Mouse (Mus musculus): Measurements from ENCODE around the gene Hnrnpr.

The Hnrnpr gene

GRCm38 (mm10) chr4:136310229-136311041 lies at the start of gene Hnrnpr:
Hnrnpr (plus strand) TSS chr4:136310942.
- DNase-seq (ENCODE audit: low spot score in 2 of 2) = peak; percentile 97

- no peak for DNase-seq (ENCODE audit: low spot score in 2 of 2)
Measured at GRCm38 (mm10) chr4:136261912-136262311, 48.8 kb upstream of the Hnrnpr start.

DNA sequence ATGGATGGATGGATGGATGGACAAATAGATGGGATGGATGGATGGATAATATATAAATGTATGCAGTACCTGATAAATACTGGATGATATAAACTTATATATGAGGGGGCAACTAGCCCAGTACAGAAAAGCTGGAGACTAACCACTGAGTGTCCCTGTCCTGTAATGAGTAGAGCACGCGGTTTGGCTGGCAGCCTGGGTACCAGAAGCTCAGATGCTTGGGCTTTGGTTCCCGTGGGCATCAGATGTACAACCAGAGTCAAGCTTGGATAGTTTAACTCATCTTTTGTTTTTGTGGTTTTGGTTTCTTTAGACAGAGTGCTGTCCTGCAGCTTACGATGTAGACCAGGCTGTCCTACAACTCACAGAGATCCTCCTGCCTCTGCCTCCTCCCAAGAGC lies 47.2 kb upstream of the Hnrnpr start:
- no peak for DNase-seq (ENCODE audit: low spot score in 2 of 2)

DNA sequence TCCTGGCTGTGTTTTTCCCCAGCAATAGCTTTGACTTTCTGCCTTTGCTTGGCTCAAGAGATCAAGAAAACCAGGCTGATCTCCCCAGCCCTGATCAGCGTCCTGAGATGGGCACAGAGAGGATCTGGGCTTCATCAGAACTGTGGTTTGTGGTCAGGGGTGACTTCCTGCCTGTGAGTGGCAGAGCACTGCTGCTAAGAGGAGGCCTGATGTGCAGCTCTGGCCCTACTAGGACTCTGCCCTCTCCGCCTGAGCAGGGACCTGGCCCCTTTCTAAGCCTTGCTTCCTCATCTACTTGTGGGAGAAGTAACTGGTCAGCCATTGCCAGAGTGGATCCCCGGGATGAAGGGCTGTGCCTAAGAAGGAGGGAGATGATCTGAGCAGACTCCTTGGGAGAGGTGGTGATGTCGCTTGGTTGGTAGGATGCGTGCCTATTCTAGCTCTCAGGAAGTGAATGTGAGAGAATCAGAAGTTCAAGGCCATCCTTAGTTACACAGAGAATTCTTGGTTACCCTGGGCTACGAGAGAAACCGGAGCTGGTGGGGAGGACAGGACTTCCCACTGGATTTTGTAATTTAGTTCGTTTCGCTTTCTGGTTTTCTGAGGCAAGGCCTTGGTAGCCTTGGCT lies 43.9 kb upstream of the Hnrnpr start:
- no peak for DNase-seq (ENCODE audit: low spot score in 2 of 2)

- no peak for DNase-seq (ENCODE audit: low spot score in 2 of 2)
Measured at GRCm38 (mm10) chr4:136268912-136269311, 41.8 kb upstream of the Hnrnpr start.

GRCm38 (mm10) chr4:136270648-136271047 lies 40.1 kb upstream of the Hnrnpr start:
- DNase-seq (ENCODE audit: low spot score in 2 of 2) = no peak

- DNase-seq (ENCODE audit: low spot score in 2 of 2) = no peak
Measured at GRCm38 (mm10) chr4:136281097-136281496, 29.6 kb upstream of the Hnrnpr start.

DNA sequence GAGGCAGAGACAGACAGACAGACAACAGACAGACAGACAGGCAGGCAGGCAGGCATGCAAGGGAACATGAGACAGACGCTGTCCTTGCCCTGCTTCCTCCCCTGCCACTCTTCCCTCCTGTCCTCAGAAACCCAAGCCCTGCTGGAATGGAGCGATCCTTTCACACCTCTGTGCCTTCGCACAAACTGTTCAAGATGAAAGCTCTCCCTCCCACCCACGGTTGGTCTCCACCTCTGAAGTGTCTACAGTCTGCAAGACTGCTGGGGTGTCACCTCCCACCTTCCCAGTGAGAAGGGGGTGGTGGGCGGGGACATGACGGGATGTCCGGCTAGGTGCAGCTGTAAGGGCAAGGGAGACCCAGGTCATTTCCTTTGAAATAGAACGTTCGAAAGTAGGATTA lies 29.1 kb upstream of the Hnrnpr start:
- peak; percentile 66 to 82 for DNase-seq (ENCODE audit: low spot score in 2 of 2)

DNA sequence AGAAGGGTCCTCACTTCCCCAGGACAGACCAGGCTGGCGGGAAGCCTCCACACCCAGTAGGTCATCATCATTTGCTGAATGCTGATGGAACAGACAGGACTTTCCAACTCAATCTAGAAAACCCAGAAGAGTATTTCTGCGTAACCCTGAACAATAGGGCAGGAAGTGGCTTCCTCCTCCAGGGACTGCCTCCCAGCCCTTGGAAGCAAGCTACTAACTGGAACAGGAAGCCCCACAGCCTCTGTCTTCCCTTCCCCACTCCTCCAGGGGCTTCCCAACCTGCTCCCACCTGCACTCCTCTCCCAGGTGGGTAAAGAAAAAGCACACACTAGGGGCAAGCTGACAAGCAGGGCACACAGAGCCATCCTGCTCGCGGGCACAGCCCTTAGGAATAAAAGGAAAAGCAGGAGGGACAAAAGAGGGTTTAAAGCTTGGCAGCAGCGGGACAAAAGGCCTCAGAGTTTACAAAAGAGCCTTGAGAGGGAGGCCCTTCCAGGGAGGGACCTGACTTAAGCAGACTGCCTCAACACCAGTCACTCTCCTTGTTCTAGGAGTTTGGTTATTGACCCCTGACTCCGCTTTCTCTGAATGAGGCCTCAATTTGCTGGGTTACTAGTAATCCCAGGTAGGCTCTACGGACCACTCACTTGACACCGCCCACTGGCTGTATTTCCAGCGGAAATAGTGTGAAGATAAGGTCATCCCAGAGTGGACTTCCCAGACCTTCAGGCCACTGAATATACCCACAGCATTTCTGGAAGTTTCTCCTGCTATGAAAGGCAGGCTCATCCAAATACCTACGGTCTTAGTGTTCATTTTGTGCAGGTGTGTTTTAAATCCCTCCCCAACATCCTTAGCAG lies 27.9 kb upstream of the Hnrnpr start:
- DNase-seq (ENCODE audit: low spot score in 2 of 2) = no peak

DNA sequence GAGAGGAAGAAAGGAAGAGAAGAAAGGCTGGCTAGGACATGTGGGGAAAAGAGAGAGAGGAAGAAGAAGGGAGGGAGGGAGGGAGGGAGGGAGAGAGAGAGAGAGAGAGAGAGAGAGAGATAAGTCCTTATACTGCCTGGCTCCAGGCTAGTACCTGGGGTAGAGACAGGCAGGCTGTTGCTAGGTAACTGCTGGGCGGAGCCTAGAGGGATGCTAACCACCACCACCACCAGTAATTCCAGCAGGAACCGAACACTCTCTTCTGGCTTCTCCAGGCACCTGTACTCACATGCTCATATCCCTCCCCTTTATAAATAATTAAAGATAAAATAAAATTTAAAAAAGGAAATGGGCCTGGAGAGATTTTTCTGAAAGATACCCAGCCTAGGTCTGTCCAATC lies 27.0 kb upstream of the Hnrnpr start:
- DNase-seq (ENCODE audit: low spot score in 2 of 2) = no peak

GRCm38 (mm10) chr4:136284455-136284854 lies 26.3 kb upstream of the Hnrnpr start, which contains the start of gene Zfp46:
Zfp46 (plus strand) TSS chr4:136284683.
- peak; percentile 76 to 82 for DNase-seq (ENCODE audit: low spot score in 2 of 2)

DNA sequence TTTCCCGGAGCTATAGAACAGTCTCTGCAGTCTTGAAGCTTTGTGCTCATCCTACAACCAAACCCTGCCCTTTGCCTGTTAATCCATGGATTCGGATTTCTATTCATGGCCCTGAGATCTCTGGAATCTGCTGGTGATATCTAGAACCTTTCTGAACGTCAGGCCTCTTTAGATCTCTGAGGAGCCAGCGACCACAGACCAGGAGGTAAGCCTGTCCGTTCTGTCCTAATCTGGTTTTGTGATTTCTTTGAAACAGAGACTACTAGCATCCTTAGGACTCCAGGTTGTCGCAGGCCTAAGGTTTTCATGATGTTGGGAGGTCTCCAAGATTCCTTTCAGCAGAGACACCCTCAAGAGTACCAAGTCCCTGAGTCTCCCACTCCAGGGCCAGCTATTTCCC lies 25.9 kb upstream of the Hnrnpr start:
- no peak for DNase-seq (ENCODE audit: low spot score in 2 of 2)

- peak; percentile 93 to 97 for DNase-seq (ENCODE audit: low spot score in 2 of 2)
Measured at GRCm38 (mm10) chr4:136285348-136285810, 25.4 kb upstream of the Hnrnpr start.

DNA sequence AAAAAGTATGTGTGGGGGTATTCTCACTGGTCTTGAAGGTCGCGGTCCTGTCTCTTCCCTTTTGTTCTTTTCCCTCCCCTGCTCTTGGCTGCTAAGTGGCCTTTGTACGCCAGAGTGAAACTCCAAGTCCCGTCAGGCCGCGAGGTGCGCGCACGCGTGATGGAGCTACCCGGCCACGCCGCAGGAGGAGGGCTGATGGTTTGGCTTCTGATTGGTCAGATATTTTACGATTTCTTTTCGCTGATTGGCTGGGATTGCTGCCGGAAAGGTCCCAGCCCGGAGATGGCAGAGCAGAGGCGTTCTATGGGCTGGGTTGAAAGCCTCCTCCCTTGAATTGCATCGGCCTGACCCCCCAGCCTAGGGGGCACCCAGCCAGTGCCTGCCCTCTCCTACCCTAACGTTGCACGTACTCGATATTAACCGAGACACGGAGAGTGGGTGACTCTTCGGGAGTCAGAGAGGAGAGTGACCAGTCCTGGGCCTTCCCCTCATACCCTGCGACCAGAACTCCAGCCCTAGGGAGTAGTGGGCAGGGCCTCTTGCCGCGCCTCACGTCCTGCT lies 24.9 kb upstream of the Hnrnpr start:
- peak; percentile 96 to 97 for DNase-seq (ENCODE audit: low spot score in 2 of 2)

DNA sequence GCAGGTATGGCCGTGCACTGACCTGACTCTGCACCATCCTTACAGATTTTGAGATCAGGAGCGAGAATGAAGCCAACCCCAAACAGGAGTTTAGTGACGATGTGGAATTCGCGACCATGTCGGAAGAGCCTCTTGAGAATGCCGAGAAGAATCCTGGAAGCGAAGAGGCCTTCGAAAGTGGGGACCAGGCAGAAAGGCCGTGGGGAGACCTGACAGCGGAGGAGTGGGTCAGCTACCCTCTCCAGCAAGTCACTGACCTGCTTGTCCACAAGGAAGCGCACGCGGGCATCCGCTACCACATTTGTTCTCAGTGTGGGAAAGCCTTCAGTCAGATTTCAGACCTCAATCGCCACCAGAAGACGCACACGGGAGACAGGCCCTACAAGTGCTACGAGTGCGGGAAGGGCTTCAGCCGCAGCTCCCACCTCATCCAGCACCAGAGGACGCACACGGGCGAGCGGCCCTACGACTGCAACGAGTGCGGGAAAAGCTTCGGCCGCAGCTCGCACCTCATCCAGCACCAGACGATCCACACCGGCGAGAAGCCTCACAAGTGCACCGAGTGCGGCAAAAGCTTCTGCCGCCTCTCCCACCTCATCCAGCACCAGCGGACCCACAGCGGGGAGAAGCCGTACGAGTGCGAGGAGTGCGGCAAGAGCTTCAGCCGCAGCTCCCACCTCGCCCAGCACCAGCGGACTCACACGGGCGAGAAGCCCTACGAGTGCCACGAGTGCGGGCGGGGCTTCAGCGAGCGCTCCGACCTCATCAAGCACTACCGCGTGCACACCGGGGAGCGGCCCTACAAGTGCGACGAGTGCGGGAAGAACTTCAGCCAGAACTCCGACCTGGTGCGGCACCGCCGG lies 20.6 kb upstream of the Hnrnpr start:
- DNase-seq (ENCODE audit: low spot score in 2 of 2) = no peak

DNA sequence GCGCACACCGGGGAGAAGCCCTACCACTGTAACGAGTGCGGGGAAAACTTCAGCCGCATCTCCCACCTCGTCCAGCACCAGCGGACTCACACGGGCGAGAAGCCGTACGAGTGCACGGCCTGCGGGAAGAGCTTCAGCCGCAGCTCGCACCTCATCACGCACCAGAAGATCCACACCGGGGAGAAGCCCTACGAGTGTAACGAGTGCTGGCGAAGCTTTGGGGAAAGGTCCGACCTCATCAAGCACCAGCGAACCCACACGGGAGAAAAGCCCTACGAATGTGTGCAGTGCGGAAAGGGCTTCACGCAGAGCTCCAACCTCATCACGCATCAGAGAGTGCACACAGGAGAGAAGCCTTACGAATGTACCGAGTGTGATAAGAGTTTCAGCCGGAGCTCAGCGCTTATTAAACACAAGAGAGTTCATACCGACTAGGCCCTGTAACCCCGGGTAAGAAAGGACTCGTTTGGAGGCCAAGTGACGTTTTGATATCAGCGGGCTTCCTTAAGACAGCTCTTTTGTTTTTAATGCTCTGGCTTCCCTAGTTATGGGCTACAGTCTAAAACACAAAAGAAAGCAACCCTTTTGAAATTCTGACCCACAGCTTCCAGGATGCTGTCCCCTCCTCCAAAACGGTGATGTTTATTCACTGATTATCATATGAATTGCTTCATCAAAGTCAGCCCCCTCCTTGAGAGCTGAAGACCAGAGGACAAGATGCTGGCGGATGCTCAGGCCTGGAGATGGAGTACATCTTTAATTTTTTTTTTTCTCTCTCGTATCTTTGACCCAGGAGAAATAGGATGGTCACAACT lies 19.8 kb upstream of the Hnrnpr start:
- no peak for DNase-seq (ENCODE audit: low spot score in 2 of 2)

GRCm38 (mm10) chr4:136291692-136292091 lies 19.1 kb upstream of the Hnrnpr start:
- no peak for DNase-seq (ENCODE audit: low spot score in 2 of 2)

GRCm38 (mm10) chr4:136295941-136296340 lies 14.8 kb upstream of the Hnrnpr start:
- no peak for DNase-seq (ENCODE audit: low spot score in 2 of 2)

DNA sequence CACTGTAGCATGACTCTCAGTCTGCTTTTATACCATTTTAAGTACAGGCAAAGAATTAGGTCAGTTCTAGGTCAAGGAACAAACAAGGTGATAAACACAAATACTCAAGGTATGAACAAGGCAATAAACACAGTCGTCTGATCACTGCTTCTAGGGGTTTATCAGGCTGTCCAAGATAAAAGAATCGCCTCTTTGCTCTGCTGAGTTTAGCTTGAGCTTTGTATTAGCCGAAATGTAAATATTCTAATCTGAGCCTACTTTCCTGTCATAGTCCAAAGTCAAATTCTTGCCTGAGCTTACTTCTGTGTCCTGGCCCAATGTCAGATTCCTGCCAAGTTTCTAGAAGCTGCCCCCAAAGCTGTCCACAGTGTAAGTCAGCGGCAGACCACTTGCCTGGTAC lies 8.3 kb upstream of the Hnrnpr start:
- DNase-seq (ENCODE audit: low spot score in 2 of 2) = no peak

GRCm38 (mm10) chr4:136304181-136304580 lies 6.6 kb upstream of the Hnrnpr start:
- no peak for DNase-seq (ENCODE audit: low spot score in 2 of 2)

Data from right cerebral cortex, postnatal 36 days (tissue).